Mouse (Mus musculus): ENCODE results near the gene Pou2f1.

The Pou2f1 gene

DNA sequence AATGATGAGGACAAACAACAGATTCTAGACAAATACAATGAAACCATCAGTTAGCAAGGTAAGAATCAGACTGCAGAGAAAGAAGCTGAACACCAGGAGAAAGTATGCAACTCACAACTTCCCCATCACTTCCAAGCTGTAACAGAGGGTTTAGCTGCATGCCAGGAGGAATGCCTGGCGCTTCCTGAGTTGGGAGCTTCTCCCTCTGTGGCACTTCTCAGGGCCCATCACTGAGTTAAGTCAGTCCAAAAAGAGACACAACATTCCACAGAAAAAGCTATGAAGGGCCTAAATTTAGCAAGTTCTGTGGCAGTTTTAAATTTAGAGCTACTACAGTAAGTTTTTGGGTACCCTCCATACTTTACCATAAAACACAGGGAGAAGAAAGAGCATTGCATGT lies 59.2 kb downstream of the Pou2f1 start:
- no peak for DNase-seq

DNA sequence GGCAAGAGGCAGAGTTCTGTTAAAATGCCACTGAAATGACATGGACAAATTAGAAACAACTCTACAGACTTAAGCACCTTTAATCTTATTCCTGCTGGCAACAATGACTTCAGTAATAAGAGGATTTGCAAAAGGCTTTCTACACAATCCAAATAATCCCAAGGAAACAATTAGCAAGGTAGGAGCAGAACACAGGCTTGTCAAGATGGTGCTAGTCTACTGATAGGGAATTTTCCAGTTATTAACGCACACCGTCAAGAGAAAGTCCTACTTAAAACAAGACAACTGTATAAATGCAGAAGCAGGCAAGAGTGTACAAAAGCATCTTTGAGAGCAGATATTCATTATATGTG lies 67.0 kb downstream of the Pou2f1 start:
- no peak for DNase-seq

DNA sequence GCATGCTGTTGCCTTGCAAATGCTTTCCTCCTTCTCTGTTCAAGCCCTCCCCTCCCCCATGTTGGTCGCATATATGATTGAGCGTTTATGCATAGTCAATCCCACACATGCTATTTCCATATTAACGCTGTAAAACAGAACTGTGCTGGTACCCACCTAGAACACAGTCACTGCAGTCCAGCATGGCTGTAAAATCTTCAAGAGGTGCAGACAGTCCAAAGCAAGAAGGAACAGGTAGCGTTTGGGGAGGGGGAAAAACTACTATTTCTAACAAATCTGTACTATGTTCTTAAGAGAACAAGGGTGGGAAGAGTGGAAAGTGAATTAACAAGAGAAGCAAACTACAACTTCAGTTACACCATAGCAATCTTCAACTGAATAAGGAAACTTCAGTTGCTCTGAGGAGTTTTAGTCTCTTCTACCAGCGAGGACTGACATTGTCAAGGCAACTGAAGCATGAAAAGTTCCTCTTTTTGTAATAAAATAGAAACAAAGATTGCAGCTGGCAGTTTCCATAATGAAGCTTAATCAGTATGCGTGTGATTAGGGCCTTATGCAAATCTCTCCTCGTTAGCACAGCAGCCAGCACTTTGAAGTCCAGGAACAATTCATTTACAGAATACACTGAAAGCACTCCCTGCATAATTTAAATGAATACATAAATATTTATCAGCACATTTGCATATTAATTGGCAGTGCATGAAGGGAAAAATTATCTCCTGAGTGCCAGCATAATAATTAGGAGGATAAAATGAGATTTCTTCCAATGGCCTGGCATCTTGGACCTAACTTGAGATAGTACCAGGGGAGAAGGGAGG lies 67.6 kb downstream of the Pou2f1 start:
- peak; percentile 6 for DNase-seq

DNA sequence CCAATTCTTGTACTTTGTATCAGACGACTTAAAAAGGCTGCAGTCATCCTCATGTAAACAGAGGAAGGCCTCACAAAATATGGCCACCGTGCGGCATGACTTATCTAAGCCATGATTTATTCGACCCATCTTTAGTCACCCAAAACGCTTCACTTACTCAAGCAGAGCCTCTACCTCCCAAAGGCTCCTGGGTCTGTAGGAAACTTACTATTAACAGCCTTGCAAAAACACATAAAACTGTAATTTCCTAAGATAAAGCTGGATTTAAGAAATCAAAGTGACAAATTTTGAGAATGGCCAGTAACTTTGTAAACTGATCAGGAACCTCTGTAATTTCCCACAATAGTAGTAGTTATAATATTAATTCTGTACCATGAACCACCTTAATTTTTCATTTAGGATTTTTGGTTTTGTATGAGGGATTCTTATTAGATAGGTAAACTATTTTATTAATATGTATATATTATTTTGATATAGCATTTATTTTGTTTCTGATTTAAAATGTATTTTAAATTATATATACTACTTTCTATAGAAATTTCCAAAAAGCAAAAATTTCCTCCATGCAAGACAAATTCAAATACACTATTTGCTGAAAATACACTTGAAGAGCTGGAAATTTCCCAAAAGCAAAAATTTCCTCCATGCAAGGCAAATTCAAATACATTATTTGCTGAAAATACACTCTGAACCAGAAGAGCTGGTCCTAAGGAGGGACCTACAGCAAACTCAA lies 68.4 kb downstream of the Pou2f1 start:
- DNase-seq, result no peak

DNA sequence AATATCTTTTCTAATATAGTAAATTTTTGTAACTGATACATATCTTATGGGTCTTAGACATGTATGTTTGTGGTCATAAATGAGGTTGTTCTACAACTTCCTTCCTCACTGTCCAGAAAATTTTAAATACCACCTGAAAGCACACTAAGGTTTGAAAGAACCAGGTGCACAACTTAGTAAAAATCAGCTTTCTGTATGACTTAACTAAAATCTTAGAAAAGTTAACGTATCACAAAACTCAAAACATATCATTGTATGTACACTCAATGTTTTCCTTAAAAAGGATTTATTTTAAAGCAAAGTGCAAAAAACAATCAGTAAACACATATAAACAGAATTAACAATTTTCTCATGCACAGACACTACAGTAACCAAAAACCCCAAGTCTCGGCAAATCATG lies 69.6 kb downstream of the Pou2f1 start:
- no peak for DNase-seq

DNA sequence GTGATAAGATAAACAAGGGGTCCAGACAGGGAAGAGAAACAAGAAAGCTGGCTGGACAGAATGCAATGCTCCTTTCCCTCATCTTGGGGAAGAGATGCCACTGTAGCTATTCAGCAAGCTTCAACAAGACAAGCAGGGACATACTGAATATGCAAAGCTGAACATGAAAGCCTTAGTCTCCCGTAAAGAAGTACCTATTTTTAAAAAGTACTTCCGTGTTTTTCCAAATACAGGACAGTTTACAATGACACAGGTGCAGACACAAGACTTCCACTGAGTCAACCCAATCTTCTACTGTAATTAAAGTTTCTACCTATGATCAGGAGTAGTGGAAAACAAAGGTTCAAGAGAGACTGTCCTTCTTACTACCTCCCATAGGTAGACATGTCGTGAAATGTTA lies 72.0 kb downstream of the Pou2f1 start:
- no peak for DNase-seq

DNA sequence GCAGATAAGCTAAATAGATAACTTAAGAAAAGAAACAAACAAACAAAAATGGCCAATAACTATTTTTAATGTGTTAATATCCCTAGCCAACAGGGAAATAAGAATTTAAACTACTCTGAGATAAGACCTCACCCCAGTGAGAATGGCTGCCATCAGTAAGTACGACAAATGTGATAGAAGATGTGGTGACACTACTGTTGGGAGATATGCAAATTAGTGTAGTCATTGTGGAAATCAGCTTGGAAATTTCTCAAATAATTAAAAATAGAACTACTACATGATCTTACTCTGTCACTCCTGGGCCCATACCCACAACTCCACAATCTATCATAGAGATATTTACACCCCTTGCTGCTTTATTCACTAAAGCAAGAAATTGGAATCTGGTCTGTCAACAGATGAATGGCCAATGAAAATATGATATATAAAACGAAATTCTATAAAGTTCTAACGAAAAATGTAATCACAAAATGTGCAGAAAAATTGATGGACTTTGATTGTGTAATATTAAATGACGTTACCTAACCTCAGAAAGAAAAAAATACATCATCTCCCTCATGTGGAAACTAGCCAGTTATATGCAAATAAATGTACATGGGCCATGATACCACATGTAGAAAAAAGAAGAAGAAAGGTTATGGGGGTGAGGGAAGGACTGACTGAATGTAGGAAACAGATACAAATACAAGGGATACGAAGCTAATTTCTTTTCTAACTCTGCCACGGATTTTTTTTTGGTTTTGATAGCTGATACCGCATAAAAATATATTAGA lies 74.8 kb downstream of the Pou2f1 start:
- no peak for DNase-seq

DNA sequence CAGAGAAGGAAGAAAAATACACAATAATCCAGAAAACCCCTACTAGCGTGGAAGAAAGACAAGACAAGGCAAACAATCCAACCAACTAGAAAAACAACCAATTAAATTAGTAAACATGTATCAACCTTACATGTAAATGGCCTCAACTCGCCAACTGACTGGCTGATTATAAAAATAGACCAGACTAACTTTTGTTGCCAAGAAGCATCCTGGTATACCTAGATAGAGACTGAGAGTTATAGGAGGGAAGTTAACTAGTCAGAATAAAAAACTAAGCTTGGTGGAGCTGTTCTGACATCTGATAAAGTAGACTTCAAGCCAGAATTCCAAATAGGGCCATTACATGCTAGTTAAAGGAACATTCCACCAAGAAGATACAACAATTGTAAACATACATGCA lies 77.3 kb downstream of the Pou2f1 start:
- no peak for DNase-seq

DNA sequence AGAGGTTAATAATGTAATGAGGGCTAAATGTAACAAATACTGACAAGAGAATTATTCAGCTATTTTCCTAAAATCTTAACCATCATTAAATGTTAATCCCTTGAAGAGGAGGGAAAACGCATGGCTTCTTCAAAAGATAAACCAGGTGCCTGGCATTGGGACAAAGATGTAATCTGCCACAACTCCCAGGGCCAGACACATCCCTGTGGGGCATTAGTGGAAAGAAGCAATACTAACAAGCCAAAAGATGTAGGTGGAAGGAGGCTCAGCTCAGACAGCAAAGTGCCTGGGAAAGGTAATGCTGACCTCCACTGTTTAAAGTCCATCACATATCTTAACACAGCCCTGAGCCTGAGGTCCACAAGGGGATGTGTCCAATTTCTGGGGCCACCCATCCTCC lies 80.0 kb downstream of the Pou2f1 start:
- no peak for DNase-seq

DNA sequence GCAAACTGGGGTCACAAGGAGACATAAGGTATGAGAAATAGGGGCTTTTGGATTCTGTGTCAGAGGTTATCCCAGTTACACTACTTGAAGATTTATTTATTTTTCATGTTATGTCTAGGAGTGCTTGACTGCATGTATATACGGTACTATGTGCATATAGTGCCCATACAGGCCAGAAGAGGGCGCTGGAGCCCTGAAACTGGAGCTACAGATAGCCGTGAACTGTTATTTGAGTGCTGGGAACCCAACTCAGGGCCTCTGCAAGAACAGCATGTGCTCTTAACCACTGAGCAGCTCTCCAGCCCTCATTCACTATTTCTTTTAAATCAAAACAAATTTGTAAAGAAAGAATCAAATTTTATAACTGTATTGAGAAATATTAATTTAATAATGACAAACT lies 81.5 kb downstream of the Pou2f1 start:
- DNase-seq, result no peak

DNA sequence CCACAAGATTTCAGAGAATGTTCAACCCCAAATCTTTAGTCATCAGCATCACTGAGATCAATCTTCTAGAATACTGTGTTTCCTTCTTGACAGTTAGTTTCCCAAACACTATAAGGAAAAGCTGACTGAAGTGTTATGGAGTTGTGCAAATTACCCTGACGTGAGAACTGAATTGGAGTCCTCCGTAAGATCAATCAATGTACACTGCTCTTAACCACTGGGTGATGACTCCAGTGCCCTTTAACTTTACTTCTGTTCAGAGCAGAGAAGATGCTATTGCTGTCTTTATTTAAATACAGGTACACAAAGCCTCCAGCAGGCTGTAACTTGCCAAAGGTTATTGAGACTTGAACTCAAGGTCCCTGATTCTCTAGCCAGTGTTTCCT lies 88.1 kb downstream of the Pou2f1 start:
- DNase-seq, result no peak

DNA sequence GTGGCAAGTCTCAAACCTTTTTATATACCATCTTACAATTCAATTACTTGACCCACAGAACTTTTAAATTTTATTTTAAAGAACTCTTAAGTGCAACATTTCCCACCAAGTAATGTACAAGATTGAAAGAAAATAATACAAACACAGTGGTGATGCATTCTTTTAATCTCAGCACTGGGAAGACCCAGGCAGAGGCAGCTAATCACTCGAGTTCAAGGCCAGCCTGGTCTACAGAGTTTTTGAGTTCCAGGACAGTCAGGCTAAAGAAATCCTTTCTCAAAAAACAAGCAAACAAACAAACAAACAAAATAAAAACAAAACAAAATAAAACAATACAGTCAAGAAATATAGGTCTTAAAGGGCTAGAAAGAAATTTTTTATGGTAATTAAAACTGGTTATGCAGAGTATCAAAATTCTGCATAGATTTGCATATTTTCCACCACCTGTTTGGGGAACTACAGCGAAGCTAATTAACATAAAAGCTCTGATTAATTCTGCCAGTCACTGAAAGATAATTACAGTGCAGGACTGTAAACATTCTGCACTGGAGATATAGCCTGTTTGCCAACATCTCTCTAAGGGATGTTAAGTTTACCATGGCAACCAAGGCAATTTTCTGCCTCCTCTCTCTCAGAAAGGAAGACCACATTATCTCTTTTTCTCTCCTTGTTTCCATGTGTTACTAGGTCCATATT lies 88.6 kb downstream of the Pou2f1 start:
- DNase-seq, result no peak

DNA sequence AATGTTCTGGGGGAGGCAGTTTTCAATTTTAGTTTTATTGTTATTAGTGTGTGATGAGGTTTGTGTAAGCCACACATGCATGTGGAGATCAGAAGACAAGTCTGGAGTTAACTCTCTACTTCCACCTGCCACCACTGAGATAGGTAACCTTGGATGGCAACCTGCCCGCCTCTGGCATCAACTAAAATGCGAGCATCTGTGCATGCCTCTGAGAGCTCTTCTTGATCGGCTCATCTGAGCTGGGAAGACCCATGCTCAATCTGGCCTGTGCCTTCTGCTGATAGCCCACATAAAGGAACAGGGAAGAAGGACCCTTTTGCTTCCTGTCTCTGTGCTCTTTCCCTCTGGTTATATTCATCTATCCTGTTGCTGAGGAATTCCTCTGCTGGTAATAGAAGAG lies 93.0 kb downstream of the Pou2f1 start:
- DNase-seq, result no peak

DNA sequence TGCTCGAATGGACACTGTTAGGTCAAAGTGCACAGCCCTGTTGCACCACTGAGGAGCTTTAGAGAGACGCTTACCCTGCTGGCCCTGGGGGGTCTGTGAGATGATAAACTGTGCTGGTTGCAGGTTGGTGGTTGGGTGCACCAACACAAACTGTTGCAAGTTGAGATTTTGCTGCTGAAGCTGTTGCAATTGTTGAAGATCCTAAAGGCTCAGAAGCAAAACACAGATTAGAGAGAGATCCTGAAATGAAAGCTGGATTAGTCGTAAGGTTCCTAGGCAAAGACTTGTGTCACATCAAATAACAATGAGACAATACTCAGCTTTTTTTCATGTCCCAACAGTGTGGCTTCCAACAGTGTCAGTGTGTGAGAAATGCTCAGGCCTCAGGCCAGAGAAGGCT lies 93.7 kb downstream of the Pou2f1 start:
- no peak for DNase-seq

DNA sequence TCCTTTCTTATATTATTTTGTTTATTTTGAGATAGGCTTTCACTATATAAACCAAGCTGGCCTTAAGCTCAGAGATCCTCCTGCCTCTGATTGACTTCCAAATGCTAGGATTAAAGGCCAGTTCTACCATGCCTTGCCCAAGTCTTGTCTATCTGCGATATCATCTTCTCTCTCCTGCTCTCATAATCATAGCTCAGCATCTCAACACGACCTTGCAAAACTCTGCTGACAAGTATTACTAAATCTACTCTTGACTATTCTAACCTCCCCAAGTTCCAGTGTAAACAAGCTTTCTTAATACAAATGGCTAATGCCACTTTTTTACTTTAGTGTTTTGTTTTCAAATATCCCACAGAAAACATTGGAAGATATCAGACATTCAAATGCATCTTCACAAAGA lies 94.3 kb downstream of the Pou2f1 start:
- no peak for DNase-seq

DNA sequence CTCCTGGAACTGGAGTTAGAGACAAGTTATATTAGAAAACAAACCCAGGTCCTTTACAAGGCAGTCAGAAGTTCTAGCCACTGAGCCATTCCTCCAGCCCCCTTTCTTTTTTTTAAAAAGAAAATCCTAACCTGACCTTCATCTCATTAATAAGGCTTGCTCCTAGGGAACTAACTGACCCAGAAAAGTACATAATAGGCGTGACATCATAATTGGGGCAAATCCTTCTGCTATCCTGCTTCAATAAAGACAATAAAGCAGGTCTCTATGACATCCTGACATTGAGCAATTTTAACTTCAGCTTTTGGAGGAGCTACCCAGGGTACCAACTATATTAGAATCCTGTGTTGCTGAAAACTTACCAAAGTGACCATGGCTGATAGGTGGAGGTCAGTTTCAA lies 98.9 kb downstream of the Pou2f1 start:
- no peak for DNase-seq

DNA sequence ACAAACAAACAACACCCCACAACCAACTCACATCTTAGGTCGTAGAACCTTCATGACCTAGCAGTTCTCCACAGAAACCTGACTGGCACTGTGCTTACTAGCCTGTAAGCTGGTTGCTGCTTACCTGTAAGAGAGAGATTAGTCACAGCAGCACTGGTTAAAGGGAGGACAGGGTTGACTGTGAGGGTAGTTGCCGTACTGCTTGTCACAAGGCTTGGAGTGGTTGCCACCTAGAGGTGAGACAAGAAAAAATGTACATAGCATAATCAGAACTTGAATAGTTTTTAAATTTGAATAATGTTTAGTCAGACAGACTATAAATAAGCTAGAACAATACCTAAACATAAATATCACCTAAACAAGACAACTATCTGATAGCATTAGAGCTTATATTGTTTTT lies 110.8 kb downstream of the Pou2f1 start:
- no peak for DNase-seq

DNA sequence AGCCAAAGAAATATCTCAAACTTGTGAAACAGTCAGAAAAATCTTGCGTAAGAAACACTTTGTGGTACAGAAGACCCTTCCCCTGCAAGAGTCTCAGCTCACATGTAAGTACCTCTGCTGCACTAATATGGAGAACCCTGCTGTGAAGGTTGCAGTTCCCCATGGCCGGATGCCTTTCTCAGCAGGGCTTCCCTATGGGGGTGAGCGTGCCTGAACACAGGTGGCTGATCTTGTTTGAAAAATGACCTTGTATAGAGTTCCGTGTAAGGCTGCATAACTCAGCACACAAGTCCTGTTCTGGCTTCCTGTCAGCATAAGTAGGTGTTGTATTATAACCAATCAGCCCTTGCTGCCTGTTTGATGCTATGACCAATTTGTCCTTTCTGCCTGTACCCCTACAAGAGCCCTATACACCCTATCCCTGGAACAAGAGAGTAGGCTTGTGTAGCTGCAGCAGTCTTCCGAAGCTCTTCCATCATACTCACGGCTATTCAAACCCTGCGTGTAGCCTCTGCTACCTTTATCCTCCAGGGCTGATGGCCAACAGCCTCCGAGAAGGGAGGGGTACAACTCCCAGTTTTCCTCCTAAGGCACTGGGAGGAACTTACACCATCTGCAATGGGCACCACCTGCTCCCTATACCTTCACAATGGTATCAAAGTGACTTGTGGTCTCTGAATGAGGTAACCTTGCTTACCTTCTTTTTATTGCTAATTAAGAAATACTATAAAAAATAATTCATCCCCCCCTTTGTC lies 120.2 kb downstream of the Pou2f1 start:
- no peak for DNase-seq

DNA sequence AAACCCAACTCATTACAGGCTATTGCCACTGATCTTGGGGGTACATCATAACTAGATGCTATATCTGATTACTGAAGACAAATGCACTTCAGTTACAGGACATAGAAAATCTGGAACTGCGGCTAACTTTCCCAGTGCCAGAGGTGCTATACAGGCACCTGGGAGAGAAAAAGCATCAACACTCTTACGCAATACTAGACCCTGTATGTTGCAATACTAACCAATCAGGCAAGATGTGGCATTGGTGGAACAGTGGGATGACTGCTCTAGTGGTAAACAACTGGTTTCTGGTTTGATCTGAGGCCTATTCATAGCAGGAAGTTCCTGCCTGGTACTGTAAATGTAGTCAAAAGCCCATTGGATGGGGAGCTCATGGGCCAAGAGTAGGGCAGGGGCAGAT lies 123.7 kb downstream of the Pou2f1 start:
- DNase-seq, result no peak

DNA sequence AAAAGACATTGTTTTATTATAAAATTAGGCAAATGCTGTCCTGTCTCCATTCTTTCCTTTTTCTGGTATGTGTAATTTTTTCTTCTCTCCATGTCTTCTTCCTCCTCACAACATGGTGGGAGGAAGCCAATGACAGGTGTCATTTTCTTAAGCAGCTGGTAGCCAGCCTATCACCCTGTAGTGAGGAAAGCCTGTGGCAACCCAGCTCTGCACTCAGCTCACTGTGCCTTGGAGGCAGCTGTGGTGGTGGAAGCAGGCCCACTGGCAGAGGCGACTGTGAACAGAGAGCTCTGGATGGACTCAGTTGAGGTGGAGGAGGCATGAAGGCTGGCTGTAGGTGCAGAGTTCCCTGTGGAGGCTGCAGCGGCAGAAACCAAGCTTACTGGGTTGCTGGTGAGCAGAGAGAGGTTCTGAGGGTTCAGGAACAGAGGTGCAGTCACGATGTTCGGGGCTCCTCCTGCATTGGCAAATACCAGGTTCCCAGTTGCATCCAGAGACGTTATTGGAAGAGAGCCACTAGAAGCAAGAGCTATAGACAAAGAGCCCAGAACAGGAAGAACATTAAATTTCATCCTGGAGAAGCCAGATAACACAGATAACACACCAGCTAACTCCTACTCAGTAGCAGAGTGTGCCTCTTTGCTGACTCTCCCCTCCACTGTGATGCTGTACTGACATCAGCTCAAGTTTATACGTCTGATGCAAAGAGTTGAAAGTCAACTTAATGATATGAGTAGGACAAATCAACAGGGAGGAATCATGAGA lies 126.8 kb downstream of the Pou2f1 start:
- DNase-seq, result no peak

DNA sequence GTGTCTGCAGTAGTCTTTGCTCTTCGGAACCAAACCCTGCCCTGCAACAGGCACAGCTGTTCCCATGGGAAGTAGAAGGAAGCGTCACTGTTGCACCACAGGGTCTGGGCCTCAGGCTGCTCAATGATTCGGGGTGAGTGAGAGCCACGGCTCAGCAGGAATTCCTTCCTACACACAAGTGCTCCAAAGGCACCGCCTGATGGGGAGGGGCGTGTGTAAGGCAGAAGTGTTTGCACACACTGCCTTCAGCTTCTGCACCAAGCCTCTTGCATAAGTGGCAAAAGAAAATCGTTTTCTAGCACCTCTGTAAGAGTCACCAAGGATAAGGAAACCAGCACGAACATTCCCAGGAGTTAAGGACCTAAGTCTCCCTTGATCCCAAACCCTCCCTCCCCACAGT lies 127.8 kb downstream of the Pou2f1 start:
- peak; percentile 66 for DNase-seq

DNA sequence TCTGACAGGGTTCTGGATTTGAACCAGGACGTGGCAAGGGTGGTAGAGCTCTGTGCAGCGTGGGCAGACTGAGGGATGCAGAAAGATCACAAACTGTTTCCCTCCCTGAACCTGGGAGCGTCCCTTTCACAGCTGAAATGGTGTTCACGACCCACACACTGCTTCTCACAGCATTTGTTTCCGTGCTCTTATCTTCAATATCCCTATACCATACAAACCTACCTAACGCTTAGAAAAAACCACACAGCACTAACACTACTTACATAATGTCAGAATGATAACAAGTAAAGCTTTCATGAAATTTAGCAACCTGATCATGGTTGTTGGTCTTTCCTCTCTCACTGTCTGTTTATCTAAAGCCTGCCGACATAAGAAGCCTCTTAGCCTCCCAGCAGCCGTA lies 133.8 kb downstream of the Pou2f1 start:
- DNase-seq, result no peak
